Mouse (Mus musculus) thymus, postnatal 25 days (tissue): ENCODE data around the gene Hcst.
A peak's percentile ranks its signal among the peaks of the same experiment; 100 is the strongest.

Experiments used
- DNase-seq: peaks from one replicate; pipeline ENCODE4 v3.0.0; 2022

Hcst gene

GRCm38 (mm10) chr7:30419561-30420499, at the start of gene Hcst:
Gene Hcst, minus strand, starts transcription at chr7:30419854.
- DNase-seq = peak; percentile 78

- DNase-seq = no peak
Observed at GRCm38 (mm10) chr7:30464816-30465300, 45.2 kb upstream of the Hcst start.

GRCm38 (mm10) chr7:30463996-30464395, 44.3 kb upstream of the Hcst start:
- no peak for DNase-seq

- DNase-seq = no peak
Observed at GRCm38 (mm10) chr7:30463568-30463967, 43.9 kb upstream of the Hcst start.

GRCm38 (mm10) chr7:30459484-30459883, 39.8 kb upstream of the Hcst start:
- no peak for DNase-seq

GRCm38 (mm10) chr7:30457629-30458330, 38.1 kb upstream of the Hcst start, which contains the start of the genes Kirrel2 and Nphs1:
Gene Kirrel2, minus strand, starts transcription at chr7:30457690.
Gene Nphs1, plus strand, starts transcription at chr7:30458315.
- DNase-seq = no peak

- DNase-seq = no peak
Observed at GRCm38 (mm10) chr7:30456911-30457628, 37.4 kb upstream of the Hcst start.

GRCm38 (mm10) chr7:30456487-30456886, 36.8 kb upstream of the Hcst start:
- DNase-seq = no peak

- DNase-seq = no peak
Observed at GRCm38 (mm10) chr7:30454259-30454658, 34.6 kb upstream of the Hcst start.

- DNase-seq = peak; percentile 48
Observed at GRCm38 (mm10) chr7:30453766-30454165, 34.1 kb upstream of the Hcst start.

- no peak for DNase-seq
Observed at GRCm38 (mm10) chr7:30453327-30453726, 33.7 kb upstream of the Hcst start.

- no peak for DNase-seq
Observed at GRCm38 (mm10) chr7:30450241-30450640, 30.6 kb upstream of the Hcst start.

GRCm38 (mm10) chr7:30444971-30445751, 25.5 kb upstream of the Hcst start, which contains the start of gene Aplp1:
Gene Aplp1, minus strand, starts transcription at chr7:30445535.
- DNase-seq = peak; percentile 51

GRCm38 (mm10) chr7:30444154-30444970, 24.7 kb upstream of the Hcst start:
- DNase-seq = no peak

GRCm38 (mm10) chr7:30443696-30444095, 24.0 kb upstream of the Hcst start:
- DNase-seq = no peak

GRCm38 (mm10) chr7:30440697-30441096, 21.0 kb upstream of the Hcst start:
- DNase-seq = peak; percentile 57

- no peak for DNase-seq
Observed at GRCm38 (mm10) chr7:30439734-30440133, 20.1 kb upstream of the Hcst start.

- DNase-seq = no peak
Observed at GRCm38 (mm10) chr7:30436879-30437278, 17.2 kb upstream of the Hcst start.

GRCm38 (mm10) chr7:30435156-30435555, 15.5 kb upstream of the Hcst start:
- no peak for DNase-seq

- no peak for DNase-seq
Observed at GRCm38 (mm10) chr7:30434701-30435100, 15.0 kb upstream of the Hcst start.

- no peak for DNase-seq
Observed at GRCm38 (mm10) chr7:30434238-30434637, 14.6 kb upstream of the Hcst start.
